Mouse (Mus musculus) lung, postnatal 0 days (tissue): ENCODE measurements at regions not wholly inside any gene's neighbourhood (a gene's known extent, or its start where the extent isn't known, plus 50 kb on each side); places are given as distances from the start of the nearest gene placed in this dataset.

ENCODE experiments used
- CTCF ChIP-seq: IDR thresholded peaks from 2 replicates; pipeline ENCODE4 v1.5.1; 2016; ENCODE audit warnings: antibody characterized with exemption, mild to moderate bottlenecking
- EP300 ChIP-seq: IDR thresholded peaks from 2 replicates; pipeline ENCODE4 v1.6.1; 2016; ENCODE audit warnings: antibody characterized with exemption, mild to moderate bottlenecking, control low read depth

- no peak for TF ChIP-seq EP300
- TF ChIP-seq CTCF, result no peak
Measured at GRCm38 (mm10) chr4:140380733-140381132, 134.1 kb upstream of the Igsf21 start.
